8 mouse cellular contexts compared by ENCODE assay signal in the genomic region with DNA sequence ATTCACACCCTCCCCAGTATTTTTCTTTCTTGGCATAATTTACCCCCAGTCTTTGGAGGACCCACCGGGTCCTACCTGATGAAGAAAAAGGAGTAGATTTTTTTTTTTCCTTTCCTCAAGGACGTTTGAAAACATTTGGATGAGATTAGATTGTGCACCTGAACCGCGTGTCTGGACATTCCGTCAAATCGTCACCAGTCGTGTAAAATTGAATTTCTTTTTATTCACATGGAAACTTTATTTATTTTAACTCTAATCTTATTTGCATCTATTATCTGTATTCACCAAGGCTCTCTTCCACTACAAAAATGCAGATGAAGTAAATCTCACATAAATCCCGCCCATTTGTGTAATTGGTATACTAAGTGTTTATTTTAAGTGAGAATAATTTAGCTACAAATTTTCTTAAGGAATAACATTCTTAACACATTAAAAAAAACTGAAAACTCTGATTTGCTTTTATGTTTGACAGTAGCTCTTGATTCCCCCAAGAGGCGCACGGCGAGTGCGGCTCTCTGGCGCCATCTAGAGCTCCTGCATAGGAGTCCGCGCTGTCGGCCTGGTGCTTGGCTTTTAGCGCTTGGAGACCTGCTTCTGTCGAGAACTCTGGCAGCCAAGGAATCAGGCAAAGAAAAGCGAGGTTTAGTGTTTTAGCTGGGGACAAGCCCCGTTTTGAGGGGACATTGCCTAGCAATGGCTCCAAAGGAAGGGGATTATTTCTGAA. TPM values are rescaled to one million over a fixed set of nuclear protein-coding genes. Genes with fewer than 3 reads are reported as not detected.
DNase-seq lines count a peak whose midpoint lies in the region; ATAC-seq lines count a peak whose summit lies in the region.

No protein-coding gene starts in this region.

- no peaks in the 10 kb centered on the region for H3K36me3 ChIP-seq in embryonic facial prominence, embryonic 13.5 days
- H3K36me3 ChIP-seq in limb, embryonic 13.5 days = no peaks in the 10 kb centered on the region
- H3K36me3 ChIP-seq in midbrain, embryonic 16.5 days (ENCODE audit: control insufficient read depth, insufficient read depth, low read length) = no peaks in the 10 kb centered on the region

- H3K9me3 ChIP-seq in embryonic facial prominence, embryonic 13.5 days = no peaks in the 10 kb centered on the region
- H3K9me3 ChIP-seq in limb, embryonic 13.5 days = no peaks in the 10 kb centered on the region
- no peaks in the 10 kb centered on the region for H3K9me3 ChIP-seq in midbrain, embryonic 16.5 days (replicated peaks; ENCODE audit: control insufficient read depth, low read length, poor library complexity, severe bottlenecking)

- H3K27ac ChIP-seq in embryonic facial prominence, embryonic 13.5 days = no peak overlapping the region
- H3K27ac ChIP-seq in limb, embryonic 13.5 days = no peak overlapping the region
- H3K27ac ChIP-seq in midbrain, embryonic 16.5 days (ENCODE audit: low read length) = peak overlapping the region; percentile 67

- H3K4me3 ChIP-seq in embryonic facial prominence, embryonic 13.5 days = peak overlapping the region; percentile 34
- H3K4me3 ChIP-seq in limb, embryonic 13.5 days = peak overlapping the region; percentile 30
- H3K4me3 ChIP-seq in midbrain, embryonic 16.5 days (ENCODE audit: low read depth, low read length) = peak overlapping the region; percentile 11; the same call in 1 of the 2 replicates

- peaks cover 79% of the 10 kb centered on the region for H3K27me3 ChIP-seq in embryonic facial prominence, embryonic 13.5 days
- H3K27me3 ChIP-seq in limb, embryonic 13.5 days = peaks cover 74% of the 10 kb centered on the region
- H3K27me3 ChIP-seq in midbrain, embryonic 16.5 days (ENCODE audit: control insufficient read depth, insufficient read depth, low read depth, low read length) = peaks cover 16% of the 10 kb centered on the region

- 1% methylated on average over 20 of the region's 20 CpGs for WGBS in embryonic facial prominence, embryonic 13.5 days
- 2% methylated on average over 20 of the region's 20 CpGs for WGBS in limb, embryonic 13.5 days
- WGBS in midbrain, embryonic 16.5 days = under 1% methylated on average over 20 of the region's 20 CpGs

- H3K9ac ChIP-seq in embryonic facial prominence, embryonic 13.5 days = peak overlapping the region; percentile 65; the same call in 1 of the 2 replicates
- H3K9ac ChIP-seq in limb, embryonic 13.5 days = no peak overlapping the region
- H3K9ac ChIP-seq in midbrain, embryonic 16.5 days (ENCODE audit: low read depth, low read length) = peak overlapping the region; percentile 44; the same call in 1 of the 2 replicates

- H3K4me2 ChIP-seq in embryonic facial prominence, embryonic 13.5 days = peak overlapping the region; percentile 52
- peak overlapping the region; percentile 56 for H3K4me2 ChIP-seq in limb, embryonic 13.5 days (replicated peaks)
- peak overlapping the region; percentile 39 for H3K4me2 ChIP-seq in midbrain, embryonic 16.5 days (ENCODE audit: low read length)

- peak; percentile 91 for DNase-seq in 3T3-L1 (ENCODE audit: low read depth, low spot score)
- peak; percentile 90 to 93 for DNase-seq in adrenal gland, postnatal 36 days
- peak; percentile 83 for DNase-seq in heart, adult 8-10 months (ENCODE audit: low spot score)
- peak; percentile 74 to 86 for DNase-seq in kidney, adult 8-10 months
- DNase-seq in spleen, postnatal 10 days (ENCODE audit: low spot score in 2 of 2) = peak; percentile 74 to 91

- peaks cover 52% of the 10 kb centered on the region for H3K4me1 ChIP-seq in embryonic facial prominence, embryonic 13.5 days
- peaks cover 47% of the 10 kb centered on the region for H3K4me1 ChIP-seq in limb, embryonic 13.5 days
- H3K4me1 ChIP-seq in midbrain, embryonic 16.5 days (ENCODE audit: control insufficient read depth, insufficient read depth, low read length) = peaks cover 14% of the 10 kb centered on the region

- no peak for ATAC-seq in embryonic facial prominence, embryonic 13.5 days (ENCODE audit: insufficient number of reproducible peaks, insufficient read depth, low FRiP score, low TSS enrichment, low read depth)
- ATAC-seq in limb, embryonic 13.5 days (ENCODE audit: low FRiP score, low read depth) = 0 out of 2 replicates have a peak, but pooled peaks have one; percentile 56
- peak; percentile 77 for ATAC-seq in midbrain, embryonic 16.5 days

RNA-seq across cellular contexts. Expression of gene Sp9, which starts 6.6 kb away (rescaled TPM):
- total RNA-seq in adrenal gland, postnatal 36 days (2021) = not detected
- 2.5 and 3.7 TPM in 2 replicates for polyA plus RNA-seq in embryonic facial prominence, embryonic 13.5 days (2015; fragmentation: Nextera tagmentation; extraction: Ambion mirVana)
- total RNA-seq in heart, adult 8-10 months (2022) = not detected
- polyA plus RNA-seq in limb, embryonic 13.5 days (2015; fragmentation: Nextera tagmentation; extraction: Ambion mirVana) = 0.87 and 1.6 TPM in 2 replicates
- polyA plus RNA-seq in midbrain, embryonic 16.5 days (2015; fragmentation: Nextera tagmentation; extraction: Ambion mirVana) = 3.0 and 4.2 TPM in 2 replicates

RNA-seq across cellular contexts. Expression of gene Scrn3, which starts 34.1 kb away (rescaled TPM):
- 10 to 100 TPM; 18.8 to 26.8 TPM for total RNA-seq in adrenal gland, postnatal 36 days (2021)
- polyA plus RNA-seq in embryonic facial prominence, embryonic 13.5 days (2015; fragmentation: Nextera tagmentation; extraction: Ambion mirVana) = 15.0 and 17.5 TPM in 2 replicates
- total RNA-seq in heart, adult 8-10 months (2022) = 10 to 100 TPM; 31.2 to 38.6 (median 32.3) TPM
- 14.3 and 16.3 TPM in 2 replicates for polyA plus RNA-seq in limb, embryonic 13.5 days (2015; fragmentation: Nextera tagmentation; extraction: Ambion mirVana)
- 6.7 and 8.1 TPM in 2 replicates for polyA plus RNA-seq in midbrain, embryonic 16.5 days (2015; fragmentation: Nextera tagmentation; extraction: Ambion mirVana)

RNA-seq across cellular contexts. Expression of gene Cir1, which starts 34.2 kb away (rescaled TPM):
- 10 to 100 TPM; 15.7 to 21.3 TPM for total RNA-seq in adrenal gland, postnatal 36 days (2021)
- polyA plus RNA-seq in embryonic facial prominence, embryonic 13.5 days (2015; fragmentation: Nextera tagmentation; extraction: Ambion mirVana) = 34.7 and 35.4 TPM in 2 replicates
- 10 to 100 TPM; 11.8 to 18.4 (median 13.9) TPM for total RNA-seq in heart, adult 8-10 months (2022)
- 28.6 and 33.3 TPM in 2 replicates for polyA plus RNA-seq in limb, embryonic 13.5 days (2015; fragmentation: Nextera tagmentation; extraction: Ambion mirVana)
- 25.5 and 26.6 TPM in 2 replicates for polyA plus RNA-seq in midbrain, embryonic 16.5 days (2015; fragmentation: Nextera tagmentation; extraction: Ambion mirVana)

RNA-seq across cellular contexts. Expression of gene Ola1, which starts 59.6 kb away (rescaled TPM):
- total RNA-seq in adrenal gland, postnatal 36 days (2021) = 10 to 100 TPM; 52.4 to 57.9 TPM
- polyA plus RNA-seq in embryonic facial prominence, embryonic 13.5 days (2015; fragmentation: Nextera tagmentation; extraction: Ambion mirVana) = 108 and 118 TPM in 2 replicates
- total RNA-seq in heart, adult 8-10 months (2022) = 10 to 100 TPM; 38.0 to 41.7 (median 40.7) TPM
- 111 and 112 TPM in 2 replicates for polyA plus RNA-seq in limb, embryonic 13.5 days (2015; fragmentation: Nextera tagmentation; extraction: Ambion mirVana)
- 97.1 and 98.5 TPM in 2 replicates for polyA plus RNA-seq in midbrain, embryonic 16.5 days (2015; fragmentation: Nextera tagmentation; extraction: Ambion mirVana)
